Mouse (Mus musculus): ENCODE data around the gene Dnm3.

Gene Dnm3

DNA sequence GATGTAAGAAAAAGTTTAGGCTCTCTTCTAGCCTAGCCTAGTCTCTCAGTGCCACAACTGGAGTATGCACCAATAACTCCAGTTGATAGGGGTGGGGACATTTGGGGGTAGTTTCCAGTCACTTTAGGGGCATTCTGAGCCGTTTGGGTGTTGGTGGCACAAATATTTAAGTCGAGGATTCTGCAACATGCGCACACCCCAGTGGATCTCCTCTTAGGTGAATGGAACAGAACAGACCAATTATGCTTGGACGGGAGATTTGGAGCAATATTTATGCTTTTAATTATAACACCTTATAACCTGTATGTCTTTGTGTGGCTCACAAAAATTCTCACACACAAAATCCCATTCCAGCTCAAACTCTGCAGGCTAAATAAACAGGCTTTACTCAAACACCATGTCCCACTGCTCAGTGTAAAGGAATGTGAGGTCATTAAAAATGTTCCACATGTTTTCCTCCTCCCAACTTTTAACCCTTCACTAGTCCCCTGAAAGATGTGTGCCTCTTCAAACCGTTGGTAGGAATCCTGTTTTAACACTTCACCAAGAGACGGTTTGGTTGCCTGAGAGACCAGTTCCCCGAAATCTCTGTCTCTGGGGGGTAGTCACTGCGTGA, 462.5 kb downstream of the Dnm3 start:
- DNase-seq, result no peak

DNA sequence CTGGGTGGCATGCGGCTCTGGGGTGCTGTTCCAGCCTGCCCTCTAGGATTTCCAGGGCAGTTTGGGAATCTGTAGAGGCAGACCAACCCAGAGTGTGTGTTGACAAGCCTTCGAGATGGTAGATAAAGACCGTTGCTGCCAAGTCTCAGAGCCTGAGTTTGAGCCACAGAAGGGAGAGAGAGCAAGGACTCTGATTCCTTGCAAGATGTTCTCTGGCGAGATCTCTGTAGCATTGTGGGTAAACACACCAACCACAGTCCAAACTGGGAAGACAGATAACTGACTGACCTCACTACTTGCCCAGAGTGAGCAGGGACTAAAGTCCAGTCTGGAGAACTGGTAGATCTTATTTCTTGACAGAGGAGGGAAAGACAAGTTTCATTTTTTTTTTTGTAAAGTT, 464.3 kb downstream of the Dnm3 start:
- DNase-seq, result no peak

DNA sequence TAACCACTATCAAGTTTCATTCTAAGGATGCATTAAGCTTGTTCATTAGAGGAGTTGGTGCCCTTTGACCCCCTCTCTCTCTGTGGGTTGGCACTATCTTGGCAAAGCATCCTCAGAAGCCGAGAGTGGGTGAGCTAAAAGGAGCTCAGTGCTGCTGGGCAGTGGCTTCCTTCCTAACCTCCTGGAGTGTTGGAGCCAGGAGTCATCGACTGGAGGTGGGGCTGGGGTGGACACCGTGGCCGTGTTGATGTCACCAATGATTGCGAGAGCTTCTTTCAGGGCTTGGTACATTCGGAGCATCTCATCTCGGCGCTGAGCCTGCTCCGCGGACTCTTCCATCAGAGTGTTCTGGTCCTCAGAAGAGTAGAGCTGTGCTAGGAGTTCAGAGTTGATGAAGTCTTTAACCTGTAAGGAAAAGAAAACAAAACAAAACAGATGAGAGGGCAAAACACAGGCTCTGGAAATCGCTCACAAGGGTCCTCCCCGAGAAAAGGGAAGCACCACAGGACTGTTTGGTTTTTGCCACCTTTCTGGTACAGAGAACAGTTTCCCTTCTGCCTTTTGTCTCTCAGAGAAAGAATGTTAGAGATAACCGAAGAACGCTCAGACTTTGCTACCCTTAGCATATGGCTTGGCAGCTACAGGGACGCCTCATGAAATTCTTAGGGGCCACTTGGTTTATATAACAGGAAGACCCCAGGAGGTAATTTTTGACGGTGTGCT, 466.1 kb downstream of the Dnm3 start:
- DNase-seq, result no peak

DNA sequence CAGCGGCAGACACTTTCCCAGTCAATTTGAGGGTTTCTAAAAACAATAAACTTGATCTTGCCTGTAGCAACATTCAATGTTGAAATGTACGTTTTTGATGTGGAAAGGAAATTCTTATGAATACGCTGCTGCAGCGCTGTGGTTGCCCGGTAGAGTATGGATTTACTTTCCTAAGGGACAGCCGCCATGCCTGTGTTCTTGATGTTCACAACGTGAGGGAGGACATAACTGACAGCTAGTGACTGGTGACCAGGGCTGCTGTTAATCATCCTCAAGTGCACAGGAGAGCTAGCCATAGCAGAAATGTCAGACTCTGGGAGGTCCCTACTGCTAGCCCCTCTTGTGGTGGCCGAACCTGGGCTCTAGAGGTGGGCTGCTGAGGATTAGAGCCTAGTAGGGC, 468.7 kb downstream of the Dnm3 start:
- DNase-seq, result no peak

DNA sequence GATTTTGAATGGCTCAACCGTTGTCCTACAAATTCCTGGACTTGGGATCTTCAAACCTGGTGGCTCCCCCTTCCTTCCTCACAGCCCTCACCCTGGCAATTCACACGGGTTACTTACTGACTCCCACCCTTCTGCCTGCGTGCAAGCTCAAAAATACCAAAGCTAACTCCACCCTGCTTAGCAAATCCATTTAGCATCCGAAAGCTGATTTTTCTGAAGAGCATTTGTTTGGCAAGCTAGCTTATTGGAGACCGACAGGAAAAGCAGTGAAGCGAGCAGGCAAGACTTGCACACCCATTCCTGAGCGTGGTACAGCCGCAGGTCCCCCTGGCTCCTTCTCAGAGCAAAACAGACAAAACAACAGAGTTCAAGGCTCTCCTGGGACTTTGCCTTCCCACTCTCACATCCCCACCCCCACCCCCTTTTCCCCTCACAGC, 469.2 kb downstream of the Dnm3 start:
- DNase-seq, result no peak

DNA sequence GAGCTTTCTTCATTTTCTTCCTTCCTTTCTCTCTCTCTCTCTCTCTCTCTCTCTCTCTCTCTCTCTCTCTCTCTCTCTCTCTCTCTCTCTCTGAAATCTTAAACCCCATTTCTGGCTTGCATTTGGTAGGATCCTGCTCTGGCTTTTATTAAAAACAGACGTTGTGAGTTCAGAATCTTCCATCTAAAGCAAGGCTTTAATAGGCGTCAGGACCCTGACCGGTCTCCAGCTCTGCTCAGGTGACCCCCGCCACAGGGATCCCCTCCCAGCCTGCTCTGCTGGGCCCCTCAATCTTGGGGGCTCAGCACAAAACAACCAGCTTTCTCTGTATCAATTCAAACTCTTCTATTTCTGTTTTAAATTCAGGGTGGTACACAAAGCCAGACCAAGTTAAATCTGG, 469.6 kb downstream of the Dnm3 start:
- DNase-seq, result no peak

DNA sequence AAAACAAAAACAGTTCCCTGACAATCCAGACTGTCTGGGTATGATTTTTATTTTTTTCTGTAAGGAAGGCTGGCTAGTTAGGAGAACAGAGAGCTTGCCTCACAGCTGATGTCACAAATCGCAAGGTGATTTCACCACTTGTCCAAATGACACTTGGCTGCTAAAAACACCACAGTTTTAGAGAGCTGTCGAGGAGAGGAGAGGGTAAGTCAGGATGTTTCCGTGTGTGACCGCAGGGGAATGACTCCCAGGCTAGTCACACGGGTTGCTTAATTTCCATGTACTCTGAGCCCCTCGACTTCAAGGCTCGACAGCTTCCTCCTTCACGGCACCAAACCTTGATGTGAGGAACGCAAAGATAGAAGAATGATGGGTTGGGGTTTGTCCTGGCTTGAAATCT, 471.7 kb downstream of the Dnm3 start:
- DNase-seq, result no peak

DNA sequence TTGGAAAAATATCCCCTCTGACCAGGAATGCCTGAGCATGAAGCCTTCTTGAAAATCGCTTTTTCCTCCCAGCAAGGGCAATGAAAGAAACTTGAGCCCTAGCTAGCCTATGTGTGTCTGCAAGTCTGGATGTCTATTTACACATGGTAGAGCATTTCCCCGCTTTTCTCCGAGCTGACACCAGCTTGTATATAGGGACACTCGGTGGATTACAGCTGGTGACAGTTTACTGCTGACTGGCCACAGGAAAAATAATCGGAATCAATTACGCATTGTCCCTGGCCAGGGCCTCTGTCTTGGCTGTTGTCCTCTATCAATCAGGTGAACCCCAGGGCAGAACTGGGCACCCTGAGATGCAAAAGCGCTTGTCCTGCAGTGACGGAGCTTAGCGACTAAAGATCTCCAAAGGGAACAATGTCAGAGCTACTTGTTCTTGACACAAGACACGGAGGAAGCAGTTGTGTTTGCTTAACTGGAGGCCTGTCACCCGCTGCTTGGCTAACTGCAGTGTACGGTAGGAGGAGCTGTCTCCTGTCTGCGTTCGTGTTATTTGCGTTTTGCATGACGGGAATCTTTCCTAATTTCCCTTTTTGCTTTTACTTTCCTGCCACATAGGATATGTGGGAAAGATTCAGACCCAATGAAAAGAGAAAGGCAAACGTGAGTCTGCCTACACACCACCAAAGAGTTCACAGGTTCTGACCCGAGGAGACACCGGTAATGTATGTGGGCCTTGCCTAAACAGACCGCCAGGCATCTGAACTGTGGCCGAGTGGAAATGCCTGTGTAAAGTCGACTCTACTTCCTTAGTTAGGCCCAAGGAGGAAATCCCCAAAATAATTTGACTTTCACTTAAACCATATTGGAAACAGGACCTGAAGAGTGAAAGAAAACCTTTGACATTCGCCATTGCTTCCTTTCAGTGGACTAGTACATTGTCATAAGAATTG, 472.7 kb downstream of the Dnm3 start:
- DNase-seq, result peak; percentile 64

DNA sequence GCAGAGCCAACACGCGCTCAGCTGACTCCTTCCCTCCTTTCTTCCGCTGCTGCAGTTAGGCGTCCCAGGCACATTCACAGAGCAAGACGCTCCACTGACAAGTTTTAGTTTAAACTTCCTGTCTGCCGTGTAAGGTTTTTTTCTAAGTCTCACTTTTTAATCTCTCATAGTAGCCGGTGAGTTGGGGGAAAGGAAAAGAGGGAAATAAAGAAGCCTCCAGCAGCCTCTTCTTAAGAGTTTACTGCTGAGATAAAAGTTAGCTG, 473.4 kb downstream of the Dnm3 start:
- DNase-seq, result no peak

DNA sequence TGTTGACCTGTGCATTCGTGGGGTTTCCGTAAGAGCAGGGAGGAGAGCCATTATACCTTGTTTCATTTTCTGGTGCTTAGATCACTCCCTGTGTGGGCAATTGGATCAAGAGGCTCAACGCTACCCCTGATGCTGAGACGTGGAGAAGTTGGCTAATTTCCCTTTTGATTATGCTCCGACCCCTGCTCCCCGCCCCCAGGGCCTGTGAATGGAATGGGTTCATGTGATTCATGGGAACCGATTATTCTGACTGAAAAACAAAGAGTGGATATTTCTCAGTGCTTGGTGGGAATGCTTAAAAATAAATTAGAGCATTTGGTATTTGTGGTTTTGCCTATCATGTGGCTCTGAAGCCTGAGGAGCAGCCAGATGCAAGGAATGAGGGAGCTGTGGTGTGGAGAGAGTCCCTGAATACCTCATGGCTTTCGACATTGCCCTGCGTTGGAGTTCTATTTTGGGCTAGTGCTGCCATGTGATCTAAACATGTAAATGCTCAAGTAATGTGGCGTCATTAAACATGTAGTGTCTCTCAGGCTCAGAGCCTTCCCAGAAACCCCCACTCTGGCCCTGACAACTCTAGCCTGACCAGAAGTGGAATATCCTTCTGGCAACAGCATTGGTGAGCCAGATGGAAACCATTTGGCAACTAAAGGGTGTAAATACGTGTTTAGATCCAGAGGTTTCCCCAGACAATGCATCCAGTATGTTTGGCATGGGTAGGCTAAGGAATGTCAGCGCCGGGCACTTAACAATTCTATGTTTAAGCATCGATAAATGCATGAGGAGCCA, 473.9 kb downstream of the Dnm3 start:
- no peak for DNase-seq

DNA sequence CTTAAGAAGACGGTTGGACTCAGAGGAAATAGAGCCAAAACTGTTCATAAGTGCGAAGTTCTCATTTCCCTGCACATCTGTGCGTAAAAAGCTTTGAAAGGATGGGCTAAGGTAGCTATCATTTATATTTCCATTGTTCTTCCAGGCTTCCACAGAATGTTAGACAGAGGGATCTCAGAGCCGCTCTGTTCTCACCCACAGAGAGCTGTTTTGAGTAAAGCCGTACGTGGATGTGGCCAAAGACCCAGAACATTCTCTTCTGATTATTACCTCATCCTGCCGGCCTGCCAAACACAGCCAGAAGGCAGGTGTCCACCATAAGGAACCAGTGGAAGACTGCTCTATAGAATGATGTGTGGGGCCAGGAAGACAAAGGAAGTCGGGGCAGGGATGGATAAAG, 476.5 kb downstream of the Dnm3 start:
- no peak for DNase-seq

DNA sequence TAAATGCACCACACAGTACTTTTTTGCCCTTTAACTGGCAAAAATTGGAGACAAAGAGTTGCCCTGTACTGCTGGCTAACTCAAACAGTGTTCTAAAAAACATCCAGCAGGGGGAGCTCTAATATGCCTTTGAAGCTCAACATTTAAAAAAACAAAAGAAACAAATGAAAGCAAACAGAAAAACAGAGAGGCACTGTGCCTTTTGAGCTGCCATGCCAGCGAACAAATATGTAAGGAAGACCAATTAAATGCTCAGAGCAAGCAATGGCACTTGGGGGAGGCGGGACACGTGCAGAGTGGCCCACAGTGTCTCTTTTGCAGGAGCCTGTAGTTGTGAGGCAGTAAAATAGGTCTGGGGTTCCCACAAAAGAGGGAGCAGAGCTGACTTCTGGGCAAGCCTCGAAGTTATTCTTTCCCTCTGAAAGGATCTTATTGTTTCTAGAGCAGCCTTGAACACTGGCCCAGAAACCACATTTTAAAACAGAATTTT, 477.9 kb downstream of the Dnm3 start:
- DNase-seq, result peak; percentile 45

DNA sequence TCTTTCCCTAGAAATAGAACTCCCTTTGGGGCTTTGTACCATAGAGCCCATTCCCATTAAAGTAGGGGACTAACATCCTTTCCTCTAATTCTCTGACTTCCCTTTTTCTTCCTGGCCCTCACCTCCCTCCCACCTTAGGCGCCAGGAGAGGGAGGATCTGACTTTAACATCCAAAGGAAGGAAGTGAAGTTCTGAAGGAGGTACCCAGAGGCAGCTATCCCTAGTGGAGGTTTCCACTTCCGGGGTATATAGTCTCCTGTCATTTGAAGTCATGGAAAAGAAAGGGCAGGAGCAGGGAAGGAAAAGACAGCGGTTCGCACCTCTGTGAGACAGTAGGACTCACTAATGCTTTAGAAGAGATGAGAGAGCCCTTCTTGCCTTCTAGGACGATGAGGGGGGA, 478.5 kb downstream of the Dnm3 start:
- no peak for DNase-seq

DNA sequence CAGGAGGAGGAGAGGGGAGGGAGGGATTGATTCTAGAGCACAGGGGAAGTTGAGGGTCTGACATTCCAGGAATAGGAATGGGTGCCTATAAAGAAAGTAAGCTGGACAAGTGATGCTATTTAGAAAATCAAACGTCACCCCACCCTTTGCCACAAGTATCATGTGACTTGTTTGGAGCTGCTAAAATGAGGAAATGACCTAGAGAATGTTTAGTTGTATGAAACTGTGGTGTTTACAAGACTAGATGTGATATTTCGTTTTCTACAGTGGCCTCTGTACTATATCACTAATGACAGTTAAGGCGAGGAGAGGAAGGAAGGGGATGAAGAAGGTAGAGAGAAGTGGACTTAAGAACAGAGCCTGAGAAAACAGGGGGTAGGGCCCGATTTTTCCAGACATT, 479.1 kb downstream of the Dnm3 start:
- DNase-seq, result no peak

DNA sequence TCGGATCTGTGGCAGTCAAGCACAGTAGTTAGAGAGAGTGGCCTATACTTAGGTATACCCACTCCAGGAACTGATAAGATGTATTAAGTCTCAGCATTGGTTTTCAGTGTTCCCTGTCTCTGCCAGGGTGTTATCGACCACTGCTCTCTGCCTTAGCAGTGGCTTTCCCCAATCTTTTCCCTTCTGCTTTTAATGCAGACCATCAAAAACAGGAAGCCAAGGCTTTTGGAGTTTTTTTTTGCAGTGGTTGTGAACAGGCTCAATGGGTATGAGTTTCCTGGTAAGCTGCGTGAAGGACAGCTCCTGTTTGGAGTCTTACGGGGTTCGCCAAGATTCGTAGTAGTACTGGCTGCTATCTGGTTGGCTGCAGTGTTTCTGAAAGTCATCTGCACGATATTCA, 485.4 kb downstream of the Dnm3 start:
- DNase-seq, result no peak

DNA sequence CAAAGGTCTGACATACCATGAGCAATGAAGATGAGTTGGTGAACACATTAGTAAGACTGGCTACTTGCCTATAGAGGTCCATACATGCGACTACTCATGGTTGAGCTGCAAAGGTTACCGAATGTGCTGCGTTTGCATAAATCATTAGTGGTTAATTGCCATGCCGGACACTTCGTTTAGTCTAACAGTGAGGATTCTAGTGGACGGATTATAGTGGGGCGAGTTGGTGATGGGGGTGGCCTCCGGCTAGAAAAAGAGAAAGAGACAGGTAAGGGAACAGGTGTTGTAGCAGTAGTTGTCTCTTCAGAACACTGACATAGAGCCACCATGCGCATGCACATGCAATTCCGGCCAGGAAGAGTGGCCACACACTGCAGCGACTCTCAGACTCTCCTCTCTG, 486.0 kb downstream of the Dnm3 start:
- no peak for DNase-seq

DNA sequence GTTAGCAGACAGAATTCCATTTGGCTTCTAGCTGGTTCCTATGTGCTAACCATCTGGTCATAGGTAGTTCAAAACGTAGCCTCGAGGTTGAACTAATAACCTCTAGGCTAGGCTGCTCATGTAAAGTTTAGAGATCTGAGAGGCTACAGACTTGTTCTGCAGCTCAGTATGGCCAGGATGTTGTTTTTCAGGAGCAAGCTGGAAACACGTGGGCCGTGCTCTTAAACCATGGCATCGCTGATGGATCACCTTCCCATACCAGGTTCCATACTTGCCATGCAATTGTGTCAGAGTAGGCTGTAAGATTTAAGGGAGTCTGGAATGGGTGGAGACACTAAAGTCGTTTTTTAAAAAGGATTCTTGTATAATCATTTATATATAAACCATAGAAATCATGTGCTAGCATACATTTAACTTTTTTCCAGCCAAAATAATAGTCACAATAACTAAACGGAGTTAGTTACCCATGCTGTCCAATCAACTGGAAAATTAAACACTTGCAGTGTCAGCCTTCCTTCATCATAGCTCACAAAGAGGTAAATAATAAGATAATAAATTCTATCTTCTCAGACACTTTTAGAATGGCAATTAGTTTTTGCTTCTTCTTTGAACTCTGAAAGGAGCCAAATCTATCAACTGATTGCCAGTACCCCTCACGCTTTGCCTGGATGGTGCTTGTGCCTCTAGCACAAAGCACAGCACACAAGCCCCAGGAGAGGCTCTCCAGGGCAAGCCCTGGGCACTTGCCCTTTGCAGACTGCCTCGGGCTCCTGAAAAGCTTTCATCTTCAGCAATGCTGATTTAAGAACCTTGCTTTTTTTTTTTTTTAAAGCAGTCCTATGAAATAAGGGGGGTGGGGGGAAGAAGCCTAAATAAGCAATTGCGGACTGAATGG, 486.9 kb downstream of the Dnm3 start:
- DNase-seq, result no peak

DNA sequence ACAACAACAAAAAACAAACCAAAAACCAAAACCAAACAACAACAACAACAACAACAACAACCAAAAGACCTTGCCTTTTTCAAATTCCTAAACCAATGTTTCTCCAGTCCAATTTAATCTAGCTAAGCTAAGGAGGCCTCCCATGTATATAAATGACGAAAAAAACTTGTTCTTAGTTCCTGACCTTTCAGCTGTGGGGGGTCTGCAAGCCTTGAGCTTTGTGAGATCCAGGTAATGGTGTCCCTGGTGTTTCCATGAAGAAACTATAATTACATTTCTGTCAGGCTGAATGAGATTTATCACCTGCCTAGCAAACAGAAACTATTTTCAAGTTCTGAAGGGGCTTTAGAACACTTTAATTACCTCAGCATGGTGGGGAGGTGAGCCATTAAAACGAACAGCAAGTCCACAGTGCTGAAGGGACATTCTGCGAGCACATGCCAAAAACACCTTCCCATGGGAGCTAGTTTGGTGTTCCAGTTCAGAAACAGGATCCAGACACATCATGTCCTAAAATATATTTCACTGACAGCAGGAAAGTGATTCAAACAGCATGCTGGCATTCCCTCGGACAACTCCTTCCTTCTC, 493.8 kb downstream of the Dnm3 start:
- no peak for DNase-seq

DNA sequence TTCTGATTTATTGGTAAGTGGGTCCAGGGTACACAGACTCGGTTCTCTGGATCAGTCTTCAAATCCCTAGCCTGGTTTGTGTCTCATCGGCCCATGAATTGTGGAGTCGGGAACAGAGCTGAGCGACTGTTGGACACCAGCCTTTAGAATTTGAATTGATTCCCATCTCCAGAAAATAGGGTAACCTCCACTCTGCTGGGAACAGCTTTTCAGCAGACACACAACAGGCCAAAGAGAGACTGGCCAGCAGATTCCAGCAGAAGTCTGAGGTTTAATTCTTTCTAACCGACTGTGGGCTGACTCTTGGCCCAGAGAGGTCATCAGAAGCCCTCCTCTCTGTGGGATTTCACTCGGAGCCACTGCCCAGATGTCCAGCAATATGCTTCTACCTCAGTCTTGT, 494.4 kb downstream of the Dnm3 start:
- DNase-seq, result no peak

DNA sequence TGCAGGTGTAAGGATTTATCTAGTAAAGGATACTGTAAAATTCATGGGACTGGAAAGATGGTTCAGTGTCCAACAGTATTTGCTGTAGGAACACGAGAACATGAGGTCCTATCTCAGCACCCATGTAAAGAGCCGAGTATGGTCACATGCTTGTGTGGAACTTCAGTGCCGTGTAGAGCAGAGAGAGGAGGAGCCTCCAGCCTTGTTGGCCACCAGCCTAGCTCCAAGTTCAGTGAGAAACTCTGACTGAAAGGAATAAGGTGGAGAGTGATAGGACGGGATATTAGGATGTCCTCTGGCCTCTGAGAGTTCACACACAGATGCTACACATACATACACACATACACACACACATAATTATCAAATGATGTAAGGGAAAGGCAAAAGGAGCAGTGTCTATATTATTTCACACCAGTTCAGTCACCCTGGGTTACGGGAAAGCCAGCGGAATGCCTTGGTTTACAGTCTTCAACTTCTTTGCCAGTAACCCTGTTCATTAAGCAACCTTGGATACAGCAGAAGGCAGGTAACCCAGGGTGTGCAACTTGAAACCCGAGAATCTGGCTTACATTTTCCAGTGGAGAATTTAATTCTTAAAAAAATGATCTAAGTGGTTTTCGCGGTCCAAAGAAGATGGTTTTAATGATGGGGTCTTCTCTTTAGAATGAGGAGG, 497.1 kb downstream of the Dnm3 start:
- DNase-seq, result no peak

DNA sequence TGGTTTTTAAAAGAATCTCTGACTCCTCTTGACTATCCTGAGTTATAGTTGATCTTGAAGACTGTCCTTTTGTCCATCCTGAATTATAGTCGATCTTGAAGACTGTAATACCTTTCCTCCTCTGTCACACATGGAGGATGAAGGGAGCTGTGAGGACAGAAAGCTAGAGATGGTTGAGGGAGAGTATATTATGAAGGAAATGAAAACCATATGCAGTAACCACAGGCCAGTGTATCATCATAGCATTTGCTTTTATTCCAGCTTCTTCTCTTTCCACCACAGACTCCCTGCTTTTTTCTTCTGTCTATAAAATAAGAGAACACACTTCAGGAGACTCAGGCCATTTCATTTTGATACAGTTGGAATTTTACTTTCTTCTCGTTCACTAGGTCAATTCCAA, 497.8 kb downstream of the Dnm3 start:
- DNase-seq, result no peak

All from kidney, adult 18-20 months (tissue).